Mouse (Mus musculus): ENCODE data around the gene Siah1a.

Siah1a gene

DNA sequence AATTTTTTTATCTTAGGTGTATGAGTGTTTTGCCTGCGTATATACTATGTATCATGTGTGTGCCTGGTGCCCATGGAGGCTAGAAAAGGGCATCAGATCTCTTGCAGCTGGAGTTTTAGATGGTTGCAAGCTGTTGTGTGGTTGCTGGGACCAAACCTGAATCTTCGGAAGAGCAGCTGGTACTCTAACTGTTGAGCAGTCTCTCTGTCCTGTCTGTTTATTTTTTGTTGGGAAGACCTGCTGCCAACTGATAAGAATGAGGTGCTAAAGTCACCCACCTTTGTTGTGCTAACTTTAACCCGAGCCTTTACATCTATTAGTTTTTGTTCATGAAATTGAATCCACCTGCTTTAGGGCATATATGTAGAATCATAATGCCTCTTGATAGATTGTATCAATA is 43.3 kb downstream of the Siah1a start:
- no peak for DNase-seq (ENCODE audit: low spot score)

DNA sequence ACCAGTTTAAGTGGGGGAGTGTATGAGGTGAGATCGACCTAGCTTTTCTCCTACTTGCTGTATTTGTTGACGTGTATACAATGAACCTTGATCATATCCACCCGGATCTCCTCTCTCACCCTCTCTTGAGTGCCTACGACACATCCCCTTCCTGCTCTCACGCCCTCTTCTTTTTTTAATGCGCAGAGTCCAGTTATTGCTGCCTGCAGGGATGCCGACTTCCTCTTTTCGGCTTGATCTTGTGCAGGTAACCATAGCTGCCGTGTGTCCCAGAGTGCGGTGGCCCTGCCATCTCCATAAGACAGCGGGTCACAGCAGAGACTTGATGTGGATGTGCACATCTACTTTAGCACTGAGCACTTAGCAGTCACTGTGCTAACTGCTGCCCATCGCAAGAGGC is 46.3 kb downstream of the Siah1a start:
- DNase-seq (ENCODE audit: low spot score), result no peak

DNA sequence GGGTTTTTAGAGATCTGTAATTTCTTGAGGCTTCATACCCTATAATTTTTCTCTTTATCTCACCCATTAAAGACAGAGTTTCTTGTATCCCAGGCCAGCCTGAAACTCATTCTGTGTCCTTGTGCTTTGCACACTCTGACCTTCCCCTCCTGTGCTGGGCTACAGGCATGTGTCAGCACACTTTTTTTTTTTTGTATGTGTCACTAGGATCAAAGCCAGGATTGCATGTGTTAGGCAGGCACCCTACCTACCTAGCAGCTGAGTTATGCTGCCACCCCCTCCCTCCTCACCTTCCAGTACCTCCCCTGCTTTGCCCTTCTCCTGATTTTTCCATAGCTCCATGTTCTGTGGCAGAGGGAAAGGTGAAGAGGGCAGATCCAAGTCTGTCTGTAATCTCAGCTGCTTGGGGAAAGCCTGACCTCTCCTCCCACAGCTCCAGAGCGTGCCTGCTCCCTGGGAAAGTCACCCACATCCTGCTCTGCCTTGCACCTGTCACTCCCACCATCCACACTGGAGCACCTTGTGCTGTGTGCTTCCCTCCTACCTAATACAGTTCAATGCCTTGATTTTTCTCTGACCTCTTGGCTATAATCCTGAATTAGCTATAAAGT is 46.8 kb downstream of the Siah1a start:
- no peak for DNase-seq (ENCODE audit: low spot score)

DNA sequence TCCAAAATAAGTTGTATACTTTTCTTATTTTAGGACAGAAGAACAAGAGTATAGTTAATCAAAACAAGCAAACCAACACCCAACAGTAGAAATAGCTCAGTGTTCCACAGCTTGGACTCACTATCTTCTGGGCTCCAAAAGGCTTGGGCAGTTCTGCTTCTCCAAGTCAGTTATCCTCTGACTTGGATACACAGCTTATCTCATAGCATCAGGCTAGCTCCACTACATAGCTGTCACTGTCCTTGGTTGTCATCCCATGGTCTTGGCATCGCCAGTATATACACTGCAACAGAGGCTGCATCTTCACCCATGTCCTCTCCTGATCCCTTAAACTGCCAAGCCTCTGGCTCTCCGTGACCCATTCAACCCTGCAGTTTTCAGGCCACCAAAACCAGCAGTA is 50.0 kb downstream of the Siah1a start:
- no peak for DNase-seq (ENCODE audit: low spot score)

DNA sequence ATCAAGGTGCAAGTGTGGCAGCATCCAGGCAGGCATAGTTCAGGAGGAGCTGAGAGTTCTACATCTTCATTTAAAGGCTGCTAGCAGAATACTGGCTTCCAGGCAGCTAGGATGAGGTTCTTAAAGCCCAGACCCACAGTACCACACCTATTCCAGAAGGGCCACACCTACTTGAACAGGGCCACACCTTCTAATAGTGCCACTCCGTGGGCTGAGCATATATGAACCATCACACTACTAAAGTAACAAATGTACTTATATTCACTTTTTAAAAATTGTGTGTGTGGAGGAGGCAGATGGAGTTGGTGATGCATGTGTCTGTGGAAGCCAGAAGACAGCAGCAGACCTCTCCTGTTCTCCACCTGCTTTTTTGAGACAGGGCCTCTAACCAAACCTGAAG is 51.7 kb downstream of the Siah1a start:
- DNase-seq (ENCODE audit: low spot score), result no peak

DNA sequence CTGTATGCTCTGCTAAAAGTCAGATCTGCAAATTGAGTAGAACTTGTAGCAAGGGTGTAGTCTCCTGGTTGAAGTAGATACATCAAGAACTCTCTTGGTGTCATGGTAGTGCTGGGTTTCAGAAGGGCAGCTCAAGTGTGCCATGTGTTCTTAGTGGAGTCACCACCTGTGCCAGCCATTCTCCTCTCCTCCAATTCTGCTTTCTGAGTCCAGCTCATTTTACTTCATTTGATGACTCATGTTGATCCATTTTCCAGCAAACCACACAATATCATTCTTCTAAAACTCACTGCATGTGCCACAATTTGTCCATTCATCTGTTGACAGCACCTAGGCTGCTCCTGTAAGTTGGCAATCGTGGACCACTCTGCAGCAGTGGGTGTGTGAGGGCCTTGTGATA is 53.6 kb downstream of the Siah1a start:
- no peak for DNase-seq (ENCODE audit: low spot score)

DNA sequence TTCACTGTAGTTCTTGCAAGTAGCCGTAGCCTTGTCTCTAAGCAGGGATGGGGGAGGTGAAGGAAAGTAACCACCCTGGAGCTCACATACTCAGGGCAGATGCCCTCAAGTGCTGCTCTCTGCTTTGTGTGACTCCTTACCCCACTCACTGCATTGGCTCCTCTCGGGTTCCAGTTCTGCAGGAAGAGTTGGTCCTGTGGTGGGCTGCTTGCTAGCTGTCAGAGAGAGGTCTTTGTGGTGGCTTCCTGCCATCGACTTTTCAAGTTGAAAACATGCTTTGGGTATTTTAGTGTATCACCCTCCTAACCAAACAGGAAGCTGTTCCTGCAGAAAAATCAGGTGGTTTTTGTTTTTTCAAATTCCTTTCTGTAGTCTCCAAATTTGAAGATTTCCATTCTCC is 59.1 kb downstream of the Siah1a start:
- DNase-seq (ENCODE audit: low spot score), result no peak

Data from ovary, adult 18-20 months (tissue).